Mouse (Mus musculus) MEL (cell line): Measurements from ENCODE around the gene Erbin. TPM values are rescaled to one million over a fixed set of nuclear protein-coding genes. Genes with fewer than 3 reads are reported as not detected.

Experiments used
- DNase-seq: peaks from one replicate; pipeline ENCODE4 v3.0.0; 2011; ENCODE audit warnings: low read depth, low spot score
- H3K27ac ChIP-seq: 2 replicates; pipeline ENCODE4 v1.5.1; 2012; ENCODE audit warnings: low read depth, mild to moderate bottlenecking, control low read depth, low read length, moderate library complexity; ENCODE audit not compliant: control insufficient read depth
- H3K27me3 ChIP-seq, 2 experiments: fragments of 150-350 bp in 1 of 2; sonication (generic) in 1 of 2; 2 replicates each; pipeline ENCODE4 v1.6.1; 2012; ENCODE audit warnings: low read length in 2 of 2, mild to moderate bottlenecking in 2 of 2, improper control_type of control experiment in 1 of 2, moderate library complexity in 1 of 2; ENCODE audit not compliant: insufficient read depth in 2 of 2, control insufficient read depth in 1 of 2
- H3K36me3 ChIP-seq, 2 experiments: 2 replicates each; pipeline ENCODE4 v1.6.1; 2012 to 2014; ENCODE audit warnings: low read length in 2 of 2, improper control_type of control experiment in 1 of 2, inconsistent platforms in 1 of 2, mild to moderate bottlenecking in 1 of 2; ENCODE audit not compliant: insufficient read depth in 2 of 2, control insufficient read depth in 1 of 2
- H3K4me1 ChIP-seq, 2 experiments: fragments of 150-350 bp in 1 of 2; sonication (generic) in 1 of 2; 2 replicates each; pipeline ENCODE4 v1.6.1; 2012; ENCODE audit warnings: low read length in 2 of 2, improper control_type of control experiment in 1 of 2, mild to moderate bottlenecking in 1 of 2; ENCODE audit not compliant: insufficient read depth in 2 of 2, control insufficient read depth in 1 of 2
- H3K4me3 ChIP-seq, 2 experiments: fragments of 150-350 bp in 1 of 2; sonication (generic) in 1 of 2; 2 replicates each; pipeline ENCODE4 v1.5.1; 2012; ENCODE audit warnings: low read depth in 2 of 2, low read length in 2 of 2, mild to moderate bottlenecking in 2 of 2, moderate library complexity in 2 of 2, control low read depth in 1 of 2, improper control_type of control experiment in 1 of 2; ENCODE audit not compliant: control insufficient read depth in 1 of 2, insufficient read depth in 1 of 2
- H3K79me2 ChIP-seq: 2 replicates; pipeline ENCODE4 v1.6.1; 2012; ENCODE audit warnings: mild to moderate bottlenecking, low read length, moderate library complexity; ENCODE audit not compliant: control insufficient read depth, poor library complexity, insufficient read depth
- H3K9ac ChIP-seq: 2 replicates; pipeline ENCODE4 v1.6.1; 2012; ENCODE audit warnings: low read depth, mild to moderate bottlenecking, control low read depth, low read length, moderate library complexity; ENCODE audit not compliant: control insufficient read depth, poor library complexity, severe bottlenecking
- H3K9me3 ChIP-seq: fragments of 150-350 bp; sonication (generic); replicated peaks from 2 replicates; pipeline ENCODE4 v1.6.1; 2012; ENCODE audit warnings: mild to moderate bottlenecking, low read length, improper control_type of control experiment, moderate library complexity; ENCODE audit not compliant: insufficient read depth
- BHLHE40 ChIP-seq: IDR thresholded peaks from 2 replicates; pipeline ENCODE4 v1.6.1; 2012; ENCODE audit warnings: low read depth, mild to moderate bottlenecking, inconsistent platforms, low read length, improper control_type of control experiment, borderline replicate concordance
- CHD2 ChIP-seq: IDR thresholded peaks from 2 replicates; pipeline ENCODE4 v1.6.1; 2011; ENCODE audit warnings: low read length, improper control_type of control experiment
- CTCF ChIP-seq, 3 experiments: IDR thresholded peaks in 2 of 3; conservative IDR thresholded peaks in 1 of 3; 2 replicates each; pipeline ENCODE4 v1.5.1; 2011 to 2012; ENCODE audit warnings: low read length in 3 of 3, low read depth in 2 of 3, mild to moderate bottlenecking in 2 of 3, improper control_type of control experiment in 1 of 3, inconsistent platforms in 1 of 3, mixed read lengths in 1 of 3, moderate library complexity in 1 of 3; ENCODE audit not compliant: control insufficient read depth in 1 of 3, insufficient read depth in 1 of 3, poor library complexity in 1 of 3, severe bottlenecking in 1 of 3
- E2F4 ChIP-seq: IDR thresholded peaks from 2 replicates; pipeline ENCODE4 v1.6.1; 2011; ENCODE audit warnings: low read depth, low read length, improper control_type of control experiment, borderline replicate concordance
- ELF1 ChIP-seq: IDR thresholded peaks from 2 replicates; pipeline ENCODE4 v1.6.1; 2014; ENCODE audit warnings: low read depth, mild to moderate bottlenecking, inconsistent platforms, low read length, improper control_type of control experiment, moderate library complexity
- EP300 ChIP-seq, 2 experiments: IDR thresholded peaks; 2 replicates each; pipeline ENCODE4 v1.6.1; 2011; ENCODE audit warnings: improper control_type of control experiment in 2 of 2, low read length in 2 of 2, low read depth in 1 of 2, mild to moderate bottlenecking in 1 of 2
- ETS1 ChIP-seq: IDR thresholded peaks from 2 replicates; pipeline ENCODE4 v1.6.1; 2012; ENCODE audit warnings: low read depth, mild to moderate bottlenecking, inconsistent platforms, low read length, improper control_type of control experiment, moderate library complexity
- GATA1 ChIP-seq: IDR thresholded peaks from 2 replicates; pipeline ENCODE4 v1.6.1; 2011; ENCODE audit warnings: low read depth, low read length, improper control_type of control experiment
- HCFC1 ChIP-seq: IDR thresholded peaks from 2 replicates; pipeline ENCODE4 v1.6.1; 2012; ENCODE audit warnings: low read depth, mild to moderate bottlenecking, inconsistent platforms, low read length, improper control_type of control experiment, moderate library complexity
- JUND ChIP-seq: IDR thresholded peaks from 2 replicates; pipeline ENCODE4 v1.6.1; 2011; ENCODE audit warnings: low read depth, mild to moderate bottlenecking, improper control_type of control experiment, low read length
- MAX ChIP-seq: IDR thresholded peaks from 2 replicates; pipeline ENCODE4 v1.6.1; 2011; ENCODE audit warnings: low read length, improper control_type of control experiment
- MEF2A ChIP-seq: IDR thresholded peaks from 2 replicates; pipeline ENCODE4 v1.6.1; 2014; ENCODE audit warnings: low read depth, mild to moderate bottlenecking, inconsistent platforms, low read length, improper control_type of control experiment; ENCODE audit not compliant: poor library complexity, insufficient replicate concordance, severe bottlenecking; ENCODE audit errors: extremely low read depth
- MXI1 ChIP-seq: IDR thresholded peaks from 2 replicates; pipeline ENCODE4 v1.6.1; 2011; ENCODE audit warnings: mild to moderate bottlenecking, low read depth, low read length, improper control_type of control experiment
- MYB ChIP-seq: IDR thresholded peaks from 2 replicates; pipeline ENCODE4 v1.6.1; 2011; ENCODE audit warnings: mild to moderate bottlenecking, low read depth, low read length, improper control_type of control experiment
- MYC ChIP-seq: IDR thresholded peaks from 2 replicates; pipeline ENCODE4 v1.6.1; 2011; ENCODE audit warnings: low read depth, mild to moderate bottlenecking, low read length, improper control_type of control experiment, moderate library complexity
- NELFE ChIP-seq: IDR thresholded peaks from 2 replicates; pipeline ENCODE4 v1.6.1; 2011; ENCODE audit warnings: low read depth, low read length, improper control_type of control experiment
- POLR2A ChIP-seq, 2 experiments: IDR thresholded peaks; 2 replicates each; pipeline ENCODE4 v1.6.1; 2011 to 2012; ENCODE audit warnings: low read length in 2 of 2, mild to moderate bottlenecking in 2 of 2, control low read depth in 1 of 2, improper control_type of control experiment in 1 of 2, low read depth in 1 of 2, moderate library complexity in 1 of 2; ENCODE audit not compliant: control insufficient read depth in 1 of 2, insufficient read depth in 1 of 2, poor library complexity in 1 of 2
- POLR2AphosphoS5 ChIP-seq: IDR thresholded peaks from 2 replicates; pipeline ENCODE4 v1.6.1; 2012; ENCODE audit warnings: low read depth, borderline replicate concordance, mild to moderate bottlenecking, inconsistent platforms, low read length, moderate library complexity, mixed read lengths
- RAD21 ChIP-seq: IDR thresholded peaks from 2 replicates; pipeline ENCODE4 v1.6.1; 2011; ENCODE audit warnings: mild to moderate bottlenecking, low read depth, low read length, improper control_type of control experiment
- RCOR1 ChIP-seq: IDR thresholded peaks from 2 replicates; pipeline ENCODE4 v1.6.1; 2012; ENCODE audit warnings: low read depth, mild to moderate bottlenecking, inconsistent platforms, low read length, improper control_type of control experiment
- SIN3A ChIP-seq: IDR thresholded peaks from 2 replicates; pipeline ENCODE4 v1.6.1; 2012; ENCODE audit warnings: low read length, improper control_type of control experiment, inconsistent platforms
- TAL1 ChIP-seq: IDR thresholded peaks from 2 replicates; pipeline ENCODE4 v1.6.1; 2012; ENCODE audit warnings: mild to moderate bottlenecking, inconsistent platforms, low read length, moderate library complexity, mixed read lengths
- TCF12 ChIP-seq: IDR thresholded peaks from 2 replicates; pipeline ENCODE4 v1.6.1; 2014; ENCODE audit warnings: low read depth, mild to moderate bottlenecking, inconsistent platforms, low read length, improper control_type of control experiment, moderate library complexity
- UBTF ChIP-seq: IDR thresholded peaks from 2 replicates; pipeline ENCODE4 v1.6.1; 2012; ENCODE audit warnings: low read depth, mild to moderate bottlenecking, inconsistent platforms, low read length, improper control_type of control experiment, moderate library complexity, borderline replicate concordance; ENCODE audit not compliant: insufficient read depth
- USF1 ChIP-seq: IDR thresholded peaks from 2 replicates; pipeline ENCODE4 v1.6.1; 2014; ENCODE audit warnings: low read depth, mild to moderate bottlenecking, inconsistent platforms, low read length, improper control_type of control experiment, moderate library complexity
- USF2 ChIP-seq, 2 experiments: IDR thresholded peaks; 2 replicates each; pipeline ENCODE4 v1.6.1; 2011 to 2012; ENCODE audit warnings: improper control_type of control experiment in 2 of 2, low read length in 2 of 2, borderline replicate concordance in 1 of 2, inconsistent platforms in 1 of 2, low read depth in 1 of 2, mild to moderate bottlenecking in 1 of 2; ENCODE audit not compliant: insufficient read depth in 1 of 2
- ZMIZ1 ChIP-seq: IDR thresholded peaks from 2 replicates; pipeline ENCODE4 v1.6.1; 2012; ENCODE audit warnings: low read depth, mild to moderate bottlenecking, inconsistent platforms, low read length, improper control_type of control experiment, moderate library complexity
- polyA plus RNA-seq, 2 experiments: library from polyadenylated mRNA; stranded (reverse) in 1 of 2; unstranded in 1 of 2; fragments of >175 nt in 1 of 2; fragments of >200 nt in 1 of 2; gene quantifications; 2 replicates each; pipeline versions ENCODE4 v1.2.1 to v1.2.4; 2012; ENCODE audit warnings: low replicate concordance in 2 of 2, low read depth in 1 of 2; ENCODE audit not compliant: insufficient read length in 2 of 2, insufficient read depth in 1 of 2, missing spikeins in 1 of 2
- total RNA-seq: library from RNA; depleted of rRNA; stranded (reverse); fragments of 300-350 nt; gene quantifications from 2 replicates; pipeline ENCODE4 v1.2.3, GENCODE M21; 2012

The Erbin gene
- total and polyA plus RNA-seq, 3 experiments: 15.2 to 18.6 TPM; not detected in 1

DNA sequence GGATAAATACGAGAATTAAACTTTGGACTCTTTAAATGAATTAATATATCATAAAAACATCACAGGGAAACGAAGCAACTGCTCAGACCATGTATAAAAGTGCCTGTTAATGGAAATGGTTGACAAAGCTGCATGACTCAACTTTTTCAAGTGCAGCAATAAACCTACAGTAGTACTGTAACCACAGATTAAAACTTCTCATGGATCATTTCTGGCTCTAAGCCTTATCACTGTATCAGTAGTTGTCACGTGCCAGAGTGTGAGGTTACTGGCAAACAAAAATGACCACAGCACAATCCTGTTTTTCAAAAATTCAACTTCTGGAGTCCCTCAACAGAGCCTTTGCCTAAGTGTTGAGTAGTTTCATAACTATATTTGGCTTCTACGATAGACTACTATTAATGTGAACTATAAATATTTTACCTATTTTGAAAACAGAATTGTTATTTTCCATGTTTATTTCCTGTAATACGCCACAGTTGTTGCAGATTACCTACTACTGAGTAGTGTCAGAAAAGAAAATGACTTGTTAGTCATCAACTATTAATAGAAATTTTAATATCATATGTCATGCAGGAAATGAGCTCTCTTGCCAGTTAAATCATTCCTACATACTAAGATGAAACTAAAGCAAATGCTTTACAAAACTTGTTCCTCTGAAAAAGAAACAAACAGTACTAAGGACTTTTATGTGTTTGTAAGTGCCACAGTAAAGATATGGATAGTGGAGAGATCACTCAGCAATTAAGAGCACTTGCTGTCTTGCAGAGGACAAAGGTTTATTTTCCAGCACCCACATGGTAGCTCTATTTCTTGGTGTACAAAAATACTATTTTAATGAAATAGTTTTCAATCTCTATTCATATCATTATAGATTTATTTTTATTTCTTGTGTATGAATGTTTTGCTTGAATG is 78.8 kb downstream of the Erbin start:
- no peak overlapping the region; the same call in 1 of the 2 replicates for H3K27ac ChIP-seq
- H3K9ac ChIP-seq: no peak overlapping the region
- no peaks in the 10 kb centered on the region for H3K27me3 ChIP-seq
- peak; percentile 67 for DNase-seq
- peak; percentile 95 for TF ChIP-seq BHLHE40
- no peak for TF ChIP-seq MYB
- TF ChIP-seq POLR2AphosphoS5: no peak
- TF ChIP-seq ELF1: no peak
- peak; percentile 43; the same call in 1 of the 2 replicates for TF ChIP-seq RCOR1
- peak; percentile 79 for TF ChIP-seq MAX
- TF ChIP-seq GATA1: peak; percentile 80
- peak; percentile 63; the same call in 1 of the 2 replicates for TF ChIP-seq MXI1
- TF ChIP-seq USF2 (IDR thresholded peaks at IDR 0.05; ENCODE audit: borderline replicate concordance in 1 of 2, insufficient read depth in 1 of 2, low read depth in 1 of 2, low read length in 2 of 2): peak in 1 of 2 experiments; percentile 74; a peak in 2 of 4 replicates
- TF ChIP-seq E2F4: no peak
- TF ChIP-seq MYC: 0 out of 2 replicates have a peak, but pooled peaks have one; percentile 27
- no peak for TF ChIP-seq JUND
- TF ChIP-seq ZMIZ1: no peak
- peak; percentile 59; the same call in 1 of the 2 replicates for TF ChIP-seq SIN3A
- TF ChIP-seq ETS1: peak; percentile 76
- no peak for TF ChIP-seq POLR2A (IDR thresholded peaks at IDR 0.05; ENCODE audit: control insufficient read depth in 1 of 2, insufficient read depth in 1 of 2, low read depth in 1 of 2, low read length in 2 of 2, poor library complexity in 1 of 2)
- no peak for TF ChIP-seq CHD2
- no peak for TF ChIP-seq MEF2A
- TF ChIP-seq TCF12: 0 out of 2 replicates have a peak, but pooled peaks have one; percentile 25
- TF ChIP-seq NELFE: no peak
- no peak for TF ChIP-seq CTCF (IDR thresholded peaks at IDR 0.05 in 2 of 3, conservative IDR thresholded peaks at IDR 0.05 in 1 of 3; ENCODE audit: control insufficient read depth in 1 of 3, insufficient read depth in 1 of 3, low read depth in 2 of 3, low read length in 3 of 3, poor library complexity in 1 of 3, severe bottlenecking in 1 of 3)
- TF ChIP-seq EP300 (IDR thresholded peaks at IDR 0.05; ENCODE audit: low read depth in 1 of 2, low read length in 2 of 2): peak in 1 of 2 experiments; percentile 60; a peak in 3 of 4 replicates
- peak; percentile 93 for TF ChIP-seq USF1
- TF ChIP-seq TAL1: no peak; the same call in 1 of the 2 replicates
- no peak for TF ChIP-seq UBTF
- no peak for TF ChIP-seq HCFC1
- no peak for TF ChIP-seq RAD21
- TF ChIP-seq, all 39 proteins: peak for 12
- no peaks in the 10 kb centered on the region for H3K79me2 ChIP-seq
- H3K4me1 ChIP-seq: peaks cover 2 to 13% of the 10 kb centered on the region in 2 experiments; a peak in 2 of 4 replicates
- H3K4me3 ChIP-seq: no peak overlapping the region
- H3K36me3 ChIP-seq: peaks cover 21 to 25% of the 10 kb centered on the region in 2 experiments
- H3K9me3 ChIP-seq: no peaks in the 10 kb centered on the region
